Mouse (Mus musculus): ENCODE results near the gene Mknk2. TPM values are rescaled to one million over a fixed set of nuclear protein-coding genes. Genes with fewer than 3 reads are reported as not detected.
A peak's percentile ranks its signal among the peaks of the same experiment; 100 is the strongest.

Mknk2 gene
- total and polyA plus RNA-seq, 2 experiments from 2014 or later = 40.5 to 84.5 TPM

DNA sequence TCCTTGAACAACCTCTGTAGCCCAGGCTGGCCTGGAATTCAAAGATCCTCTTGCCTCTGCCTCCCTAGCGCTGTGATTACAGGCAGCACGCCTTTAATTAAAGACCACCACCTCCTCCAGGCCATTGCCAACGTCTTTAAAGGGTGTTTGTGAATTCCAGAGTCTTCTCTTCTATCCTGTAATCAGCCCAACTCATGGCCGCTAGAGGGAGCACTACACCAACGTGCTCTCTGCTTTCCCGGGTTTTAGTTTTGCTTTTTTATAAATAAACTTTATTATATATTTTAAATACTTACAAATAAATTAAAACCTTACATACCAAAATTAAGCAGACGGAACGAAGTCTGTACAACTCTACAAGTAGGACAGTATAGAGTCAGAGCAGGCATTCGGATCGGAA lies 18.7 kb downstream of the Mknk2 start:
- Histone ChIP-seq H3K4me3 (ENCODE audit: low read length) (peak overlapping the region; percentile 18; the same call in 1 of the 2 replicates), H3K9me3 (ENCODE audit: low read length) (no peaks in the 10 kb centered on the region), H3K36me3 (ENCODE audit: insufficient read depth, low read length) (no peaks in the 10 kb centered on the region), H3K4me2 (ENCODE audit: low read depth, low read length) (peak overlapping the region; percentile 41), H3K27ac (no peak overlapping the region), H3K4me1 (ENCODE audit: insufficient read depth, low read length) (peaks cover 11% of the 10 kb centered on the region; the same call in 1 of the 2 replicates), H3K27me3 (ENCODE audit: insufficient read depth, low read length) (no peaks in the 10 kb centered on the region), H3K9ac (replicated peaks; ENCODE audit: low read length) (no peak overlapping the region)
- peak; percentile 86 for DNase-seq (ENCODE audit: low spot score)
- TF ChIP-seq CTCF (IDR thresholded peaks at IDR 0.05; ENCODE audit: low read depth) = peak; percentile 79
- no peak for ATAC-seq
- 9% methylated on average over 10 of the region's 10 CpGs for WGBS

GRCm38 (mm10) chr10:80658841-80659202 lies 19.1 kb downstream of the Mknk2 start:
- no peak for ATAC-seq
- no peak overlapping the region for H3K9ac ChIP-seq (replicated peaks; ENCODE audit: low read length)
- peaks cover 11% of the 10 kb centered on the region; the same call in 1 of the 2 replicates for H3K4me1 ChIP-seq (ENCODE audit: insufficient read depth, low read length)
- WGBS = 71% methylated on average over 4 of the region's 4 CpGs
- no peaks in the 10 kb centered on the region for H3K36me3 ChIP-seq (ENCODE audit: insufficient read depth, low read length)
- no peaks in the 10 kb centered on the region for H3K9me3 ChIP-seq (ENCODE audit: low read length)
- no peak overlapping the region for H3K27ac ChIP-seq
- no peak for DNase-seq (ENCODE audit: low spot score)
- H3K27me3 ChIP-seq (ENCODE audit: insufficient read depth, low read length) = no peaks in the 10 kb centered on the region
- H3K4me2 ChIP-seq (ENCODE audit: low read depth, low read length) = no peak overlapping the region; the same call in 1 of the 2 replicates
- TF ChIP-seq CTCF (IDR thresholded peaks at IDR 0.05; ENCODE audit: low read depth) = no peak
- H3K4me3 ChIP-seq (ENCODE audit: low read length) = no peak overlapping the region

DNA sequence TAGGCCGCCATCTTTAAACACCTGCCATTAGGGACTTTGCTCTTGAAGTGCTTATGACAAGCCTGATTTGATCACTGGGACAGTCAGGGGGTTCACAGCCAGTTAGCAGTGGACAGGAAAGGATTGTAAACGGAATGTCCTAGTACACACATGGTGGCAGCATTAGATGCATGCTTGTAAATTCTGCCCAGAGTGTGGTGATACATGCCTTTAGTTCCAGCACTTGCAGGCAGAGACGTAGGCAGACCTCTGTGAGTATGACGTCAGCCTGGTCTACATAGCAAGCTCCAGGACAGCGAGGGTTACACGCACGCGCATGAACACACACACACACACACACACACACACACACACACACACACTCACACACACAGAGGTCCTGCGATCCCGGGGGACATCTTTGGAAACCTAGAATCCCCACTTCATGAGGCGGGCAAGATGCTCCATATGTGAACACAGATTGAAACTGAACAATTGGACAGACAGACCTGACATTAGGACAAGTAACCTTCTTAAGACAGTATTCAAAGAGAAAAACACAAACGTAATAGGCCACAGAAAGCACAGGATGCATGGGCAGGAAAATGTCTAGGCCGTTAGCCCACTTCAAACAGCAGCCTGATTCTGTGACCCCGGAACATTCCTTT lies 19.6 kb downstream of the Mknk2 start:
- Histone ChIP-seq H3K4me3 (ENCODE audit: low read length) (no peak overlapping the region), H3K36me3 (ENCODE audit: insufficient read depth, low read length) (no peaks in the 10 kb centered on the region), H3K9ac (replicated peaks; ENCODE audit: low read length) (no peak overlapping the region), H3K4me2 (ENCODE audit: low read depth, low read length) (no peak overlapping the region), H3K4me1 (ENCODE audit: insufficient read depth, low read length) (peaks cover 11% of the 10 kb centered on the region; the same call in 1 of the 2 replicates), H3K27me3 (ENCODE audit: insufficient read depth, low read length) (no peaks in the 10 kb centered on the region), H3K27ac (no peak overlapping the region), H3K9me3 (ENCODE audit: low read length) (no peaks in the 10 kb centered on the region)
- DNase-seq (ENCODE audit: low spot score) (no peak), ATAC-seq (no peak)
- WGBS = 90% methylated on average over 14 of the region's 14 CpGs
- no peak for TF ChIP-seq CTCF (IDR thresholded peaks at IDR 0.05; ENCODE audit: low read depth)

DNA sequence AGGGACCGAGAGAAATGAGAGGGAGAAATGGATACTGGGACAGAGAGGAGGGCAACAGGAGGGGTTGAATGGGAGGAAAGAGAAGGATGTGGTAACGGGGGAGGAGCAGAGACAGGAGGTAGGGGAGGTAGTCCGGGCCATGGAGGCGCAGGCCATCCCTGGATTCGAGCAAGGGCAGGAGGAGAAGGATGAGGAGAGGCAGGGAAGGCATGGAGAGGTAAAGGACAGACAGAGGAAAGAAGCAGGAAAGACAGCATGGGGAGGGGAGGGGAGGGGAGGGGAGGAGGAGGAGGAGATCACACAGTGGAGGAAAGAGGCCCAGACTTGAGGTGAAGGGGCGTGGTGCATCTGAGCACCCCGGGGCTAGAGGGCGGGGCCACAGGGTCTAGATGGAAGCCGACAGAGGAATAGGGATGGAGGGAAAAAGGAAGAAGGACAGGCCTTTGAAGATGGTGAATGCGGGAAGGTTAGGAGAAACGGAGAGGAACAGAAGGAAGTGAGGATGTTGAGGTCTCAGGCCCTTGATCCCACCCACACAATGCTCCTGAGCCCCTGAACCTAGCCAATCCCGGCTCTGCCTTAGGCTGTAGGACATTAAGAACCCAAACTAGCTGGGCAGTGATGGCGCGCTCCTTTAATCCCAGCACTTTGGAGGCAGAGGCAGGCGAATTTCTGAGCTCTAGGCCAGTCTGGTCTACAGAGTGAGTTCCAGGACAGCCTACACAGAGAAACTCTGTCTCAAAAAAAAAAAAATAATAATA lies 20.9 kb downstream of the Mknk2 start, which contains the start of gene Btbd2:
Btbd2 (minus strand) TSS at position 209 of the 761 bp plus-strand sequence.
- Histone ChIP-seq H3K27me3 (ENCODE audit: insufficient read depth, low read length) (no peaks in the 10 kb centered on the region), H3K36me3 (ENCODE audit: insufficient read depth, low read length) (no peaks in the 10 kb centered on the region), H3K9ac (replicated peaks; ENCODE audit: low read length) (peak within 1 kb of the TSS; percentile 93), H3K4me3 (ENCODE audit: low read length) (peak within 1 kb of the TSS; percentile 76), H3K27ac (peak within 1 kb of the TSS; percentile 92), H3K4me1 (ENCODE audit: insufficient read depth, low read length) (peaks cover 11% of the 10 kb centered on the region; the same call in 1 of the 2 replicates), H3K9me3 (ENCODE audit: low read length) (no peaks in the 10 kb centered on the region), H3K4me2 (ENCODE audit: low read depth, low read length) (peak within 1 kb of the TSS; percentile 94)
- TF ChIP-seq CTCF (IDR thresholded peaks at IDR 0.05; ENCODE audit: low read depth) = no peak
- WGBS = 25% methylated on average over 15 of the region's 15 CpGs
- peak; percentile 18 for DNase-seq (ENCODE audit: low spot score)
- ATAC-seq = peak; percentile 55; the same call in 1 of the 2 replicates

DNA sequence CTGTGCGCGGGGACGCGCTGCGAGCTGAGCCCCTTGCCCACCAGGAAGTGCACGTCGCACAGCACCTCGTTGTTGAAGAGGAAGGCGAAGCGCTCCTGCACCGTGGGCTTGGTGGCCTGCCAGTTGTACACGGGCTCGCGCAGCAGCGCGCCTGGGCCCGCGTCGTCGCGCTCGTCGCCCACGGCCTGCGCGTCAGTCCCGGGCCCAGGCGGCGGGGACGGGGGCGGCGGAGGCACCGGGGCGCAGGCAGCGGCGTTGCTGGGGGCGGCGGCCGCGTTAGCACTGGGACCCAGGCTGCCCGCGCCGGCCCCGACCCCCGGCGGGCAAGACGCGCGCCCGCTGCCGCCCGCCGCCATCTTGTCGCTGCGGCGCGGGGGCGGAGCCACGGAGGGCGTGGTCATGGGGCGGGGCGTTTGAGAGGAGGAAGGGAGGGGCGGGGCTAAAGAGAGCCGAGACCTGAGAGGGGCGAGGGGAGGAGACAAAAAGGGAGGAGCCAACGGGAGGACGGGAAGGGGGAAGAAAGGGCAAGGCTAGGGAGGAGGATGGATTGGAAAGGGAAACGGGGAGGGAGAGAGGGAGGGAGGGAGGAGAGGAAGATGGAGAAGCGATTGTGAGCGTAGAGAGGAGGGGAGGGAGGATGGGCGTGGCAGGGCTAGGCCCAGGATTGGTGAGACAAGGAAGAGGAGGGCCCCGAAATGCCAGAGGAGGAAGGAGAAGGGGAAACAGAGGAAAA lies 21.6 kb downstream of the Mknk2 start:
- peak; percentile 99 for DNase-seq (ENCODE audit: low spot score)
- peak; percentile 89 for ATAC-seq
- Histone ChIP-seq H3K4me2 (ENCODE audit: low read depth, low read length) (peak overlapping the region; percentile 94), H3K4me1 (ENCODE audit: insufficient read depth, low read length) (peaks cover 11% of the 10 kb centered on the region; the same call in 1 of the 2 replicates), H3K27ac (peak overlapping the region; percentile 92), H3K4me3 (ENCODE audit: low read length) (peak overlapping the region; percentile 76), H3K27me3 (ENCODE audit: insufficient read depth, low read length) (no peaks in the 10 kb centered on the region), H3K36me3 (ENCODE audit: insufficient read depth, low read length) (no peaks in the 10 kb centered on the region), H3K9me3 (ENCODE audit: low read length) (no peaks in the 10 kb centered on the region), H3K9ac (replicated peaks; ENCODE audit: low read length) (peak overlapping the region; percentile 93)
- no peak for TF ChIP-seq CTCF (IDR thresholded peaks at IDR 0.05; ENCODE audit: low read depth)
- under 1% methylated on average over 64 of the region's 72 CpGs for WGBS

GRCm38 (mm10) chr10:80655406-80656129 lies 22.3 kb downstream of the Mknk2 start:
- 3% methylated on average over 12 of the region's 12 CpGs for WGBS
- peak overlapping the region; percentile 76 for H3K4me3 ChIP-seq (ENCODE audit: low read length)
- peak overlapping the region; percentile 93 for H3K9ac ChIP-seq (replicated peaks; ENCODE audit: low read length)
- no peak for TF ChIP-seq CTCF (IDR thresholded peaks at IDR 0.05; ENCODE audit: low read depth)
- peaks cover 11% of the 10 kb centered on the region; the same call in 1 of the 2 replicates for H3K4me1 ChIP-seq (ENCODE audit: insufficient read depth, low read length)
- peak; percentile 35 for ATAC-seq
- H3K36me3 ChIP-seq (ENCODE audit: insufficient read depth, low read length) = no peaks in the 10 kb centered on the region
- peak overlapping the region; percentile 94 for H3K4me2 ChIP-seq (ENCODE audit: low read depth, low read length)
- no peaks in the 10 kb centered on the region for H3K9me3 ChIP-seq (ENCODE audit: low read length)
- H3K27me3 ChIP-seq (ENCODE audit: insufficient read depth, low read length) = no peaks in the 10 kb centered on the region
- DNase-seq (ENCODE audit: low spot score) = no peak
- peak overlapping the region; percentile 92 for H3K27ac ChIP-seq
